Mouse (Mus musculus) left cerebral cortex, adult 11 months (tissue): ENCODE results near the gene Hoxa6.

Experiments
- DNase-seq: peaks from one replicate; pipeline ENCODE4 v3.0.0; 2022; ENCODE audit warnings: low spot score

The Hoxa6 gene

DNA sequence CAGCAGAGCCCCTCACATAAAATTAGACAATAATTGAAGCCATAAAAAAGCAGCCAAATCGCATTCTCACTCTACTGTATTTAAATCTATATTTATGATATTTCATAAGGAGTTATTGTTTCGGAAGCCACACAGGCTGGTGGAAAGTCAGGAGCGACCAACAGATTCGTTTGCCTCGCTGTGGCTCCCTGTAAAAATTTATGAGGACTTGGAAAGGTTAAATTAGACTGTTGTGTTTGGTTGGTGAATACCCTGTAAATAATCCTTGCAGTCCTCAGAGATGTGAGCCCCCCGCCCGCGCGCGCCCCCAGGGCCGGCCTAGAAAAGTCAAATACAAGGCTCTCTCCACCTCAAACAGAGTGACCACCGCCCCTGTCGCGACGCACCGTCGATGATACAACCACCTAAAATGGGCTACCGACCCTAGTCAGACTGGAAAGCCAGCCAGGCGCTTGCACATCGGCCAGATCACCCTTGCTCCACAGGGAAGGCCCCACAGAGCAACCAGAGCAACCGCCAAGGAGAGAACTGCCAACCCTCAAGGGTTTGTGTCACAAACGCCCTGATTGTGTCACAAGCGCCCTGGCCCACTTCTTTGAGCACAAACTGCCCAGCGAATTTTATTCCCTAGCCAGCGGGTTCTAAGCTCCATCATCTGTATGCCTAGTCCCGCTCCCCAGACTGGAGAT, 18.2 kb upstream of the Hoxa6 start:
- DNase-seq: no peak

DNA sequence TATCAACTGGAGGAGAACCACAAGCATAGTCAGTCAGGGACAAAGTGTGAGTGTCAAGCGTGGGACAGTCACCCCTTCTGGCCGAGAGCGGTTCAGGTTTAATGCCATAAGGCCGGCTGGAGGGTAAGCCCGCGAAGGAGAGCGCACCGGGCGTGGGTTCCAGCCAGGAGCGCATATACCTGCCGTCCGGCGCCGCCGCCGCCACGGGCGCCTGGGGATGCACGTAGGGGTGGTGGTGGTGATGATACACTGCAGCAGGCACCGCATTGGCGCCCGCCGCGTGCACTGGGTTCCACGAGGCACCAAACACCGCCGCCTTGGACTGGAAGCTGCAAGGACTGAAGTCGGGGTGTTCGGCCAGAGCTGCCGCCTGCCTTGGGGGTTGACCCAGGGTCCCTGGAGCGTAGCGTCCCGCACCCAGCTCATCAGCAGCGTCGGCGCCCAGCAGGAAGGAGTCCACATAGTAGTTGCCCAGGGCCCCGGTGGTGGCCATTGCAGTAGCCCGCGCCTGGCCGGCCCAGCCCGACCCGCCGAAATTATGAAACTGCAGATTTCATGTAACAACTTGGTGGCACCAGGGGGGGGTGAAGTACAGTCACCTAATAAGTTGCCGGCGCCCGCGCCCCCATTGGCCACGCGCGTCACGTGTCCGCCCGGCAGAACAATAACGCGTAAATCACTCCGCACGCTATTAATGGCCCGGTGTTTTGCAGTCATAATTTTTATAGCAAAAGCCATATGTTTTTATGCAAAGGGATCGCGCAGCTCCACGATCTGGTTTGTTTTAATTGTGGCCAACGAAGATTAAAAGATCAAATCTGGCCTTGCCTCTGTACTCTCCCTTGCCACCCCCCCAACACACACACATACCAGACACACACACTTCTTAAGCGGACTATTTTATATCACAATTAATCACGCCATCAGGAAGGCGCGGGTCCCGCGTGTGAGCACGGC, 17.4 kb upstream of the Hoxa6 start:
- DNase-seq: no peak

DNA sequence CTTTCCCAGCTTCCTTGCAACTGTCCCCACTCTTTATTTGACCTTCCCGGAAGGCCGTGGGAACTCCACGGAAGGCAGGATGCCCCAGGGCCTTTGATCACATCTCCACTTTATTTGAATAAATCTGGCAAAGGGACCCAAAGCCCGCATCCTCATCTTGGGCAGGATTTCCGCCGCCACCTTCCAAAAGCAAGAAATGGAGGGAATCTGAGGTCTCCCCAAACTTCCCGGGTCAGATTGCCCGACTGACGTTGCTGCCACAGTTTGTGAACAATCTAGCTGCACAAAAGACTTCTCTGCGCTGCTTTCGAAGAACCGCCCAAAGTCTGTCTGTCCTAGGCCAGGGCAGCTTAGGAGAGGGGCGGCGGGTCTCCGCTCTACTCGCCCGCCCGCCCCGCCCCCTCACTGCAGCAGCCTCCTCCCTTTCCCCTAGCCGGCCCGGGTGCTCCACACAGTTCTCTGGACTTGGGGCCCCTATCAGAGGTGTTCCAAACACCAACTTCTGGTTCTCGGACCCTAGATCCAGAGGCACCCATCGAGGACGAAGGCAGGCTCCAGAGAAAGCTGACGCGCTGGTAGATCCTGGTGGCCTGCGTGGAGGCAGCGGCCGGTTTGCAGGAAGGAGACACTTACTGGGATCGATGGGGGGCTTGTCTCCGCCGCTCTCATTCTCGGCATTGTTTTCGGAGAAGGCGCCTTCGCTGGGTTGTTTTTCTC, 16.5 kb upstream of the Hoxa6 start:
- DNase-seq: no peak

DNA sequence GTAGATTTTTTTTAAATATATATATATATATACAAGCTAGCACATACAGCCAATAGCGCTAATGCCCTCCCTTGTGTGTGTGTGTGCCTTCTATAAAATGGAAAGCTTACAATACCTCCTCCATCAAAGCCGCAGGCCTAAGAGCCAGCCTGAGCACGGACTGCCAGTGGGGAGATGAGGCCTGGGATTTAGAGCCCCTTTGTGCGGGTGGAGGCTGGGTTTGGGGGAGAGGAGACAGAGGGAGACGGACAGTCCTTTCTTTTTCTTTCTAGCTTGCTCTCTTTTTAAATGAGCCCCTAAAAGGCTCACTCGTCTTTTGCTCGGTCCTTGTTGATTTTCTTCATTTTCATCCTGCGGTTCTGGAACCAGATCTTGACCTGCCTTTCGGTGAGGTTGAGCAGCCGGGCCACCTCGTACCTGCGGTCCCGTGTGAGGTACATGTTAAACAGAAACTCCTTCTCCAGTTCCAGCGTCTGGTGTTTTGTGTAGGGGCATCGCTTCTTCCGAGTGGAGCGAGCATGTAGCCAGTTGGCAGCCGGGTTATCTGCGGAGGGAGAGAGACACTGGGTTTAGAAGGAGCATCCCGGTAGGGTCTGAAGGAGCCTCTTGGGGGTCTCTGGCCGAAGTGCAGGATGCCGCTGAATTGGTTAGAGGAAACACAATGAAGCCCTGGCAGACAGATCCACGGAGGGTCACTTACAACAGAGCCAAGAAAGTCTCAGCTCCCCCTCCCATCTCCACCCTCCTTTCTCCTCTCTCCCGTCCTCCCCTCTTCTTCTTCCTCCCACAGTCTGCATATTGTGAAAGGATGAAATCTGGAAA, 15.6 kb upstream of the Hoxa6 start:
- DNase-seq: no peak

DNA sequence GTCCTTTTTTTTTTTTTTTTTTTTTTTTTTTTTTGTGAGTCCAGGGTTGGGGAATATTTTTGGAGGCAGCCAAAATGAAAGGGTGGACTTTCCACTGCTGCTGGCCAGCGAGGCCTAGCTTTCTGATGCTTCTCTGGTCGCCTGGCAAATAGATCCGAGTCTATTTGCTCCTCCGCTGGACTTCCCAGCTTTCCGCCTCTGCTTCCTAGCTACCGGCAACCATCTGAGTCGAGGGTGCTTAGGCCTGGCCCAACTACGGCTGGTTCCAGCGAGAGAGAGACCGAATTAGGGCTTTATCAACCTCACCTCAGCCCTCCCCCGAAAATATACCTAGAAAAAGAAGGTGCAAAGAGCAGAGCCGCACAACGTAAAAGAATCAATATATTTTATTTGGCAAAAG, 14.2 kb upstream of the Hoxa6 start:
- no peak for DNase-seq

DNA sequence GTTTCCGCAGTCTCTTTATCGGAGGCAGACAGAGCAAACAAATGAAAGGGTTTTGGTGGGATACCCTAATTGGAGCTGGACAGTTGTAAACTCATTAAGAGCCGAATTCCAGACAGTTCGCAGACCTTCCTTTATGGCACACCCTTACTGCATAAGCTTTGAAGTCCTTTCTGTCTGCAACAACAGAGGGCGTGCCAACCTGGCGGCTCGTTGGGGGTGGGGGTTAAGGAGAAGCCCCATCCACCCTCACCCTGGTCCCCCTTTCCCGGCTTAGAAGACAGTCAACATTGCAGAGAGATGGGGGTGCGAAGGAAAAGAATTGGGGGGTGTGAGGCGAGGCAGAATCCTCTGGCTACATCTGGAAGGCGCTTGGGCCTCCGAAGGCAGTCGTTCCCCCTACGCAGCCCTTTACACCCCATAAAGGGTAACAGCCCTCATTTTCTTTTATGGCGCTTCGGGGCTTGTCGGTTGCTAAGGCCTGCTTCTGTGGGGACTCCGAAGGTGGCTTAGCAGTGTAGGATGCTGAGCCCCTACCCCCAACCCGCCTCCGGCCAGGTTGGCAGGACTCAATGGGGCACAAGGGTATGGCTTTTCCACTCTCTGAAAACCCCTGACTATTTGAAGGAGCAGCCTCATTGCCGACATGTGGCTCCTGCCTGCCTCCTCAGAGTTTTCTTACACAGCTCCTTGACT, 13.6 kb upstream of the Hoxa6 start:
- DNase-seq: no peak

DNA sequence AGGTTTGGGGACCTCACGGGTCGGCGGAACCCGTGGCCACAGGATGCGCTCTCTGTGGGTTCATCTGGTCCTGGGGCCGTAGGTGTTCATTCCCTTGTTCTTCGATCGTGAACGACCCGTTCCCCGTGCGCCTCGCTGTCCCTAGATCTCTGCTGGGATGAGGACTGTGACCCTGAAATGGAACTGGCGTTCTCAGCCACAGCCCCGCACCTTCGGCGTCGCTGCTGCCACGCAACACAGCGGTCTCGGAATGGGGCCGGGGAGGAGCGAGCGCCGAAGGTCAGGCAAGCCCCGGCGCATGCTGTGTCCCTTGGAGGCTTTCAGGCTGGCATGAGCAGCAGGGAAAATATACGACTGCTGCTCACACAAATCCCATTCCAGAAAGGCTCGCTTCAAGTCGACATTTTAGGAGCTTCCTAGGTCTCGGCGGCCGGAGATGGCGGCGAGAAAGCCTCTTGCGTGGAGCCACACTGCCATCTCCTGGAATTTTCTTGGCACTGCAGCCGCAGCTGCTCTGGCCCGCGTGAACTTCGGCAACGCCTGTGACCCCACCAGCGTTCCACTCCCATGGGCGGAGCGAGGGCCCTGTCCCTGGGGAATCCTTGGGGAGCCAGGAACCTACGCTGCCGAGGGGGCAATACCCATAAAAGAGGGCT, 12.9 kb upstream of the Hoxa6 start, which contains the start of gene Hoxa7:
TSS of gene Hoxa7 (minus strand) at position 518 of the 656 bp plus-strand sequence.
- peak; percentile 57 for DNase-seq

DNA sequence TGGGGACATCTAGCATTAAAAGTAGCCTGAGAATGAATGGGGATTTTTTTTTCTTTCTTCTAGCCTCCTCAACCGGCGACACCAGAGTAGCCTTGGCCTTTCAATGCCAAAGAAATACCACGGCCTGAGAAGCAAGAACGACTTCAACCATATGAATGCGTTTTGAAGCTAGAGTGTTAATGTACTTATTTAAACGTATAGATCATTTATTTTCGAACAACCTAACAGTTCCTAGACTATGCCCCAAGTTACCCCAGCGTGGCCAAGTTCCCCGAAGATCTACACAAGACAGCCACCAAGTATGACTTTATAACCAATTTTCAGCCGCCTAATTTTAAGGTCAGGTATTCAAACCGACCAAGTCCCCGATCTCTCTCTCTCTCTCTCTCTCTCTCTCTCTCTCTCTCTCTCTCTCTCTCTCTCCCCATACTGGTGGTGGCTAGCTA, 12.4 kb upstream of the Hoxa6 start:
- no peak for DNase-seq

DNA sequence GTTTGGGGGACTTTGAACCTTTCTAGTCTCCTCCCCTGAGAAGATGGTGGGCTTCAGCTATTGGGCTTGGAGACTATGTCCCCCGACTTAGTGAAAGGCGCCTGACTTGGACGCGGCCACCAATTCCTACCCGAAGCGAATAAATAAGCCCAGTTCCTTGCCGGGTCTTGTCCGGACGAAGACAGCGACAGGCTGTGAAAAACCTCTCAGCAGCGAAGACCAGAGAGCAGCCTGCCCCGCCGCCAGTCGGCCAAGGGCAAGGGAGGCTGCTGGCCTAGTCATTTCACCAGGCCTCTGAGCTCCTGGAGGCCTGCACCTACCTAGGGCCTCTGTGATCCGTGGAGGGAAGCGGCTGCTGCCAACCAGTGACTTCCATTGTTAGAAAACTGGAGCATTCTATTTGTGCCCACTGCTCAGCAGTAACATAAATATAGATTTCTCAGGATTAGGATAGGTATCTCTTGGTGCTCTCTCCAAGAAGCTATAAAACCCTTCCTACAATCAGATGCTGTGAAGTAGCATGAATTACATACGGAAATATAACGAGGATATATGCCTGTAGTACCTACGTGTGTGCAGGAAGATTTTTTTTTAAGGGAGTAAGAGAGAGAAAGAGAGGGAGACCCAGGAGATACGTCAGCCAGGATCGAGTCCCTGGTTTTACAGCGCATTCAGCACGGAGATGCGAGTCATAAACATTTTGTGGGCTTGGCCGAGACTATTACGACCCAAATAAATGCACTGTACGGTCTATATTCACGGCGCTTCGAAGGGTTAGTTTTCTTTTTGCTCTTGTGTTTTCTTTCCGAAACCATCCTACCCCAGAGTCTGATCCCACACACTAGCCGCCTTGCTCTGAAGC, 11.7 kb upstream of the Hoxa6 start:
- no peak for DNase-seq

DNA sequence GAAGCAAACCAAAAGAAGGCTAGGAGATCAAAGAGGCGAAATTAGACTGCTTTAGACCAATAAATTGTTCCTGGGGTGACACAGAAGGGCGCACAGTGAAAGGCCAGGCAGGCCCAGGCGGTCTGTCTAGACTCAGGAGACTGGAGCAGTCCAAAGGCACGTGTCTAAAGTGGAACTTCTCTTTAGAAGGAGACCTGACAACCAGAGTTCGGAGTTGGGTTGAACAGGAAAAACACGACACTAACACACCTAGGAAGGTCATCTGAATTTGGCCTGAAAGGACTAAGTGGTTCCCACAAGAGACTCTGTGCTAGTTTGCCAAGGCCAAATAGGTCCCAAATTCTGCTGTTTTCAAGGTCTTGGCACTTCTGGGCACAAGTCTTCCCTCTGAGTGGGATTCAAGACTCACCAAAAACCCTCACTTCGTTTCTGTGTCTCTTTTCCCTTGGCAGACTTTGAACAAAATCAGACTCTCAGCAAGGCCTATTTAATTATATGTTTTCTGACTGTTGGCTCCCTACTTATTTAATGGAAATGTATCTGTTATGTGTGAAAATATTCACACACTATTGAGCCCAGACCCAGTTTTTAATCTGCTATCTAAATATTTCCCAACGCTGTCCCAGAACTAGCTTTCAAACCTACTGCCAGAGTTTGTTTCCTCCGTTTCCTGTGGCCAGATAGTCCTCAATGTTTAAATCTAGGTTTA, 10.9 kb upstream of the Hoxa6 start:
- DNase-seq: no peak

DNA sequence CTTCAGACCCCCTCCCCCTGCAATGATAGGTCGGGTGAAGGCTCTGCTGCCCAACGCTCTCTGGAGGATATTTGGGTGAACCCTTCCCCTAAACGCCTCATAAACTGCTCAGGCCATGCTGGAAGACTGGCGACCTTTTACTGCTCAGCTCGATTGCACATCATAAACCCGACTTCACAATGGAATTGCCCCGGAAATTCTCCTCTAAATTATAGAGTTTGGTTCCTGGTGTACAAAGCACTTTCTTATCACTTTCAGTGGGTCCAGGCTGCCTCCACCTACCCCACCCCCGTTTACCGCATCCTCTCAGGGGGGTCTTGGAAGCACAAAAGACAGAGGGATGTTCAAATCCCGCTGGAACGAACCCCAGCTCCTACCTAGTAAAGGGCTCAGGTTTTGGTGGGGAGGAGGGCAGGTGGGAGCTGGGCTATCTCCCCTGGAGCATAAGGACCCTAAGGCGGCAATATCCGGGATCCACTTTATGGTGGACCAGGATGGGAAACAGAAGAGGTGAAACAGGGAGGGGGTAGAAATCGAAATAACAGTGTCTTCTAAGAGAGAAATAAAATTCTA, 10.2 kb upstream of the Hoxa6 start:
- DNase-seq: no peak

DNA sequence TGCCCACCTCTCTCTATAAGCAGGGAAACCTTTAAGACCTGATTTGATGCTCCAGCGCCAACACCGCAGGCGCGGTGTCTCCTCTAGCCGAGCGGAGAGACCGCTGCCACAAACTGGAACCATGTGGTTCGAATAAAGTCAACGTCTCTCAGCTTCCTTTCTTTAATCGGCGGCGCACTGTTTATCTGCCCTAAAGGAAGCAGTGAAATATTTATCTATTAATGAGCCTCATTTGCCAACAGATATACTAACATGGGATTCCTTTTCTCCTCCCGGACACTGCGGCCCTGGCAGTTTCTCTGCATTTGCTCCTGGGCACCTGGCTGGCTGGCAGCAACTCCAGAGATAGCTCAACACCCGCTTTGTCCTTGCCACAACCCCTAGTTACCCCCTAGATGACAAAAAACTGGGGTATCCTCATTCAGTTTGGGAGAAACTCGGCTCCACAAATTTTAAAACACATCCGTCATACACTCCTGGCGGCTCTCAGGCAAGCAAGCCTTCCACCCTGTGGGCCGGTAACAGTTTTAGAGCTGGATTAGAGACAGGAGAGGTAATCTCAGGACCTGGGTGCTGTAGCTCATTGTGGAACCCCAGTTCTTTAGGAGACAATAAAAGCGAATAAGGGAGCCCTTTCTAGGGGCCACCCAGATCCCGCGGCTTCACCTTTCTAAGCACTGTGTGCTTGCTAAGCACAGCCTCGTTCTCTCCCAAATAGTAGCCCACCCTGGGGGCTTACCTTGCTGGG, 9.5 kb upstream of the Hoxa6 start:
- no peak for DNase-seq

DNA sequence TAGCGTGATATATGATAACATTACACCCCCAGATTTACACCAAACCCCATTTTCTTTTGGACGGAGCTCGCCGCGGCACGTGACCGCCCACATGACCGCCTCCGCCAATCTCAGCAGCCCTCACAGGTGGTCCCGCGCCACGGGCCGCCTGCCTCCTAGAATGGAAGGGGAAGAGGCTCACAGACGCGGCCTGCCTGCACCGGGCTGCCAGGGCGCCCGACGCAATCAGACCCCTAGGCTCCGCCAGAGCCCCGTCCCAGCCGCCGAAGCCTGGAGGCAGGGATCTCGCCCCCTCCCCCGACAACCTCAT, 8.9 kb upstream of the Hoxa6 start:
- no peak for DNase-seq

DNA sequence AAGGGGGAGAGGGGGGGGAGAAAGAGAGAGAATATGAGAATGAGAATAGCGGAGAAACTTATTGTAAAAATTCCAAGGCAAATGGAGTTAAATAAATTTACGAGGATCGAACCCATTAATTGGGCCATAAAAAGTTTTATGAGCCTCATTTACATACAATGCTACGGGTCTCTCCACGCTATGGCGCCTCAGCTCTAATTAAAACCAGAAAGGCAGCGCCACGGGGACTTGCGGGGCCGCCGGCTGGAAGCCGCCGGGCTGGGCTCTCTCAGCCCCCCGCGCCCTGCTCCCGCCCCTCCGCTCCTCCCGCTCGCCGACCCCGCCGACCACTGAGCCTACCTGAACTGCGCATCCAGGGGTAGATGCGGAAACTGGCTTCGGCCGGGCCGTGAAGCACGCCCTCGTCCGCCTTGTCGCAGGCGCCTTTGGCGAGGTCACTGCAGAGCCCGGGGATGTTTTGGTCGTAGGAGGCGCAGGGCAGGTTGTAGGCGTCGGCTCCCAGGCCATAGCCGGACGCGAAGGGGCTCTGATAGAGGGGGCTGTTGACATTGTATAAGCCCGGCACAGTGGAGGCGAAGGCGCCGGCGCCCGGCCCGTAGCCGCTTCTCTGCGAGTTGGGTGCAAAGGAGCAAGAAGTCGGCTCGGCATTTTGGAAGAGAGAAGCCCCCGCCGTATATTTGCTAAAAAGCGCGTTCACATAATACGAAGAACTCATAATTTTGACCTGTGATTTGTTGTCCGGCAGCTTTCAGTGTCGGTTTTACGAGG, 8.4 kb upstream of the Hoxa6 start:
- DNase-seq: no peak

DNA sequence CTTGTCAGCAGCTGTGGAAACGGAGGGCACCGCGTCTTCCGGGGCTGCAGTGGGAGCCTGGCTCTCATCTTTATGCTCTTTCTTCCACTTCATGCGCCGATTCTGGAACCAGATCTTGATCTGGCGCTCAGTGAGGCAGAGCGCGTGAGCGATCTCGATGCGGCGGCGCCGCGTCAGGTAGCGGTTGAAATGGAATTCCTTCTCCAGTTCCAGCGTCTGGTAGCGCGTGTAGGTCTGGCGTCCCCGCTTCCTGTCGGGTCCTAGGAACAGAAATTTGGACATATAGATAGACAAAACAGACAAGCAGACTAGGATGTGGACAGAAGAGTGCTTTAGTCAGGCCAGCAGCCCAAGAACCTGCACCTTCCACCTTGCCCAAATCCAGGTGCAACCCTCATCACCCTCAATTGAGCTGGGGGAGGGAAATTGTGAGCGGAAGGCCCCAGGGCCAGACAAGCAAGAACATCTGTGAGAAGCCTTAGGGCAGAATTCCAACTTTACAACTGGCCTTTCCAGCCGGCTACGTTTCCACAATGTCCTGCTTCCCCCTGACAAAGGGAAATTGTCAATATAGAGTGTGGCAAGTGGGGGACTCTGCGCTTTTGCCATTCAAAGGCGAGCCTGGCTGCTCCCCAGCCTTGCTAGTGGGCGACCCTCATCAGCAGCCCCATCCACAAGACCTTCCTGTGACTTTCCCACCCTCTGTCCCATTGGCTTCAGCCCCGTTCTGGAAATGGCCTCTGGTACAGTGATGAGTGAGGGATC, 7.4 kb upstream of the Hoxa6 start:
- DNase-seq: no peak

DNA sequence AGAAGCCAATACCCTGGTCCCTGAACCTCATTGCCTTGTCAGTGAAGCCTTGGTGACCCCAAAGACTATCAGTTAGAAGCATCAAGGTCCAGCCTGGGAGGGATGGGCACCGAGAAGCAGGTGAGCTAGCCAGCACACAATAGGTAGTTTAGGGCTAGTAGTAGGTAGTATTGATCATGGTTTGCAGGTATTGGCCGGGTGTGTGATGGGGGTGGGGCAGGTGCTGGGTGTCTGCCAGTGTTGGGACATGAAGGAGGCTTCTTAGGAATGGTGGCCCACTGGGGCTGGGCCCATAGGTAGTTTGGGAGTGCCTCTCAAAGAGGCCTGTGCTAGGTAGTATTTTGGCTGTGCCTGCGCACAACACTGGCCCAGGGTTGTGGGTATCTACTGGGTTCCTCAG, 6.5 kb upstream of the Hoxa6 start:
- DNase-seq: no peak
